Mouse (Mus musculus): Measurements from ENCODE around the gene Gpr152. TPM values are rescaled to one million over a fixed set of nuclear protein-coding genes. Genes with fewer than 3 reads are reported as not detected.

Gpr152 gene
- polyA plus RNA-seq (2016; fragmentation: Nextera tagmentation; extraction: Ambion mirVana), result 0.05 TPM in 1 of 2 replicates, not detected in the other

GRCm38 (mm10) chr19:4139446-4139845 lies at the start of gene Gpr152:
Gpr152 (plus strand) TSS chr19:4139787.
- 75% methylated on average over 2 of the region's 2 CpGs for WGBS
- no peak for ATAC-seq (ENCODE audit: low FRiP score)
- no peak within 1 kb of the TSS for H3K27ac ChIP-seq
- no peak within 1 kb of the TSS for H3K4me2 ChIP-seq (replicated peaks)
- H3K9me3 ChIP-seq (replicated peaks), result no peaks in the 10 kb centered on the region
- no peaks in the 10 kb centered on the region for H3K4me1 ChIP-seq
- H3K27me3 ChIP-seq, result no peaks in the 10 kb centered on the region
- H3K9ac ChIP-seq, result 0 out of 2 replicates have a peak within 1 kb of the TSS, but pooled peaks have one; percentile 8
- no peaks in the 10 kb centered on the region for H3K36me3 ChIP-seq
- no peak within 1 kb of the TSS for H3K4me3 ChIP-seq

- Histone ChIP-seq H3K36me3 (no peaks in the 10 kb centered on the region), H3K27me3 (no peaks in the 10 kb centered on the region), H3K4me1 (no peaks in the 10 kb centered on the region), H3K4me2 (replicated peaks) (no peak overlapping the region), H3K27ac (no peak overlapping the region), H3K9ac (no peak overlapping the region), H3K9me3 (replicated peaks) (no peaks in the 10 kb centered on the region), H3K4me3 (no peak overlapping the region)
- 92% methylated on average over 3 of the region's 3 CpGs for WGBS
- ATAC-seq (ENCODE audit: low FRiP score), result no peak
Measured at GRCm38 (mm10) chr19:4090446-4090845, 49.1 kb upstream of the Gpr152 start.

- no peak overlapping the region for H3K4me3 ChIP-seq
- H3K4me2 ChIP-seq (replicated peaks), result no peak overlapping the region
- H3K4me1 ChIP-seq, result peaks cover 3% of the 10 kb centered on the region
- ATAC-seq (ENCODE audit: low FRiP score), result no peak
- H3K9ac ChIP-seq, result no peak overlapping the region
- WGBS, result 59% methylated on average over 2 of the region's 2 CpGs
- no peak overlapping the region for H3K27ac ChIP-seq
- H3K27me3 ChIP-seq, result no peaks in the 10 kb centered on the region
- H3K36me3 ChIP-seq, result no peaks in the 10 kb centered on the region
- H3K9me3 ChIP-seq (replicated peaks), result no peaks in the 10 kb centered on the region
Measured at GRCm38 (mm10) chr19:4091383-4091782, 48.2 kb upstream of the Gpr152 start.

- Histone ChIP-seq H3K27ac (no peak overlapping the region), H3K4me1 (peaks cover 8% of the 10 kb centered on the region), H3K9ac (no peak overlapping the region), H3K36me3 (no peaks in the 10 kb centered on the region), H3K4me2 (replicated peaks) (no peak overlapping the region), H3K9me3 (replicated peaks) (no peaks in the 10 kb centered on the region), H3K4me3 (no peak overlapping the region), H3K27me3 (no peaks in the 10 kb centered on the region)
- no peak for ATAC-seq (ENCODE audit: low FRiP score)
- 91% methylated on average over 3 of the region's 3 CpGs for WGBS
Measured at GRCm38 (mm10) chr19:4092750-4093149, 46.8 kb upstream of the Gpr152 start.

- H3K9me3 ChIP-seq (replicated peaks), result no peaks in the 10 kb centered on the region
- no peaks in the 10 kb centered on the region for H3K27me3 ChIP-seq
- no peak for ATAC-seq (ENCODE audit: low FRiP score)
- peaks cover 17% of the 10 kb centered on the region for H3K4me1 ChIP-seq
- H3K9ac ChIP-seq, result no peak overlapping the region
- 76% methylated on average over 7 of the region's 7 CpGs for WGBS
- no peak overlapping the region for H3K4me2 ChIP-seq (replicated peaks)
- no peaks in the 10 kb centered on the region for H3K36me3 ChIP-seq
- no peak overlapping the region for H3K4me3 ChIP-seq
- H3K27ac ChIP-seq, result no peak overlapping the region
Measured at GRCm38 (mm10) chr19:4093772-4094171, 45.8 kb upstream of the Gpr152 start.

- ATAC-seq (ENCODE audit: low FRiP score), result no peak
- no peak overlapping the region for H3K9ac ChIP-seq
- H3K4me2 ChIP-seq (replicated peaks), result no peak overlapping the region
- peaks cover 22% of the 10 kb centered on the region for H3K4me1 ChIP-seq
- 80% methylated on average over 3 of the region's 3 CpGs for WGBS
- no peak overlapping the region for H3K4me3 ChIP-seq
- H3K9me3 ChIP-seq (replicated peaks), result no peaks in the 10 kb centered on the region
- no peaks in the 10 kb centered on the region for H3K27me3 ChIP-seq
- H3K27ac ChIP-seq, result no peak overlapping the region
- H3K36me3 ChIP-seq, result no peaks in the 10 kb centered on the region
Measured at GRCm38 (mm10) chr19:4094348-4094747, 45.2 kb upstream of the Gpr152 start.

- Histone ChIP-seq H3K9ac (no peak overlapping the region), H3K4me2 (replicated peaks) (no peak overlapping the region), H3K27me3 (peaks cover 4% of the 10 kb centered on the region; the same call in 1 of the 2 replicates), H3K4me3 (no peak overlapping the region), H3K9me3 (replicated peaks) (no peaks in the 10 kb centered on the region), H3K27ac (no peak overlapping the region), H3K4me1 (peaks cover 27% of the 10 kb centered on the region), H3K36me3 (no peaks in the 10 kb centered on the region)
- no peak for ATAC-seq (ENCODE audit: low FRiP score)
- 75% methylated on average over 5 of the region's 5 CpGs for WGBS
Measured at GRCm38 (mm10) chr19:4094774-4095303, 44.7 kb upstream of the Gpr152 start.

GRCm38 (mm10) chr19:4095802-4096201 lies 43.8 kb upstream of the Gpr152 start:
- H3K4me2 ChIP-seq (replicated peaks), result peak overlapping the region; percentile 65; the same call in 1 of the 2 replicates
- H3K27me3 ChIP-seq, result peaks cover 14% of the 10 kb centered on the region
- H3K4me1 ChIP-seq, result peaks cover 37% of the 10 kb centered on the region
- no peak for ATAC-seq (ENCODE audit: low FRiP score)
- H3K4me3 ChIP-seq, result no peak overlapping the region
- 68% methylated on average over 3 of the region's 3 CpGs for WGBS
- H3K36me3 ChIP-seq, result no peaks in the 10 kb centered on the region
- H3K27ac ChIP-seq, result no peak overlapping the region
- no peak overlapping the region for H3K9ac ChIP-seq
- H3K9me3 ChIP-seq (replicated peaks), result no peaks in the 10 kb centered on the region

- ATAC-seq (ENCODE audit: low FRiP score), result peak; percentile 94
- peak within 1 kb of the TSS; percentile 55 for H3K4me3 ChIP-seq
- H3K9ac ChIP-seq, result peak within 1 kb of the TSS; percentile 55
- whole genome bisulfite sequencing, result under 1% methylated on average over 65 of the region's 65 CpGs
- no peaks in the 10 kb centered on the region for H3K36me3 ChIP-seq
- peaks cover 45% of the 10 kb centered on the region for H3K4me1 ChIP-seq
- peak within 1 kb of the TSS; percentile 65 for H3K4me2 ChIP-seq (replicated peaks)
- peak within 1 kb of the TSS; percentile 89 for H3K27ac ChIP-seq
- no peaks in the 10 kb centered on the region for H3K9me3 ChIP-seq (replicated peaks)
- H3K27me3 ChIP-seq, result peaks cover 24% of the 10 kb centered on the region
Measured at GRCm38 (mm10) chr19:4096642-4097440, 42.7 kb upstream of the Gpr152 start, which contains the start of gene Cdk2ap2. Cdk2ap2 (plus strand) TSS chr19:4097182.

GRCm38 (mm10) chr19:4097441-4097825 lies 42.2 kb upstream of the Gpr152 start:
- H3K27ac ChIP-seq, result peak overlapping the region; percentile 45; the same call in 1 of the 2 replicates
- H3K4me3 ChIP-seq, result peak overlapping the region; percentile 55
- H3K4me1 ChIP-seq, result peaks cover 45% of the 10 kb centered on the region
- H3K9ac ChIP-seq, result peak overlapping the region; percentile 39
- H3K4me2 ChIP-seq (replicated peaks), result peak overlapping the region; percentile 65
- no peak; the same call in 1 of the 2 replicates for ATAC-seq (ENCODE audit: low FRiP score)
- no peaks in the 10 kb centered on the region for H3K36me3 ChIP-seq
- H3K27me3 ChIP-seq, result peaks cover 30% of the 10 kb centered on the region
- WGBS, result 3% methylated on average over 21 of the region's 21 CpGs
- no peaks in the 10 kb centered on the region for H3K9me3 ChIP-seq (replicated peaks)

- Histone ChIP-seq H3K9me3 (replicated peaks) (no peaks in the 10 kb centered on the region), H3K4me1 (peaks cover 48% of the 10 kb centered on the region), H3K4me2 (replicated peaks) (no peak overlapping the region), H3K36me3 (no peaks in the 10 kb centered on the region), H3K27me3 (peaks cover 40% of the 10 kb centered on the region), H3K9ac (no peak overlapping the region), H3K27ac (no peak overlapping the region), H3K4me3 (no peak overlapping the region)
- no peak for ATAC-seq (ENCODE audit: low FRiP score)
- 82% methylated on average over 13 of the region's 13 CpGs for WGBS
Measured at GRCm38 (mm10) chr19:4098426-4098825, 41.2 kb upstream of the Gpr152 start.

GRCm38 (mm10) chr19:4099056-4099455 lies 40.5 kb upstream of the Gpr152 start:
- Histone ChIP-seq H3K9ac (no peak overlapping the region), H3K36me3 (no peaks in the 10 kb centered on the region), H3K27ac (no peak overlapping the region), H3K4me1 (peaks cover 49% of the 10 kb centered on the region), H3K27me3 (peaks cover 43% of the 10 kb centered on the region), H3K4me3 (peak overlapping the region; percentile 50; the same call in 1 of the 2 replicates), H3K4me2 (replicated peaks) (0 out of 2 replicates have a peak overlapping the region, but pooled peaks have one; percentile 69), H3K9me3 (replicated peaks) (no peaks in the 10 kb centered on the region)
- WGBS, result 11% methylated on average over 9 of the region's 9 CpGs
- no peak for ATAC-seq (ENCODE audit: low FRiP score)
